Mouse (Mus musculus) hindbrain, embryonic 10.5 days (tissue): ENCODE data around the gene Nrp1. TPM values are rescaled to one million over a fixed set of nuclear protein-coding genes. Genes with fewer than 3 reads are reported as not detected.

Source experiments
- DNase-seq: peaks from one replicate; pipeline ENCODE4 v3.0.0-alpha.2; 2017; ENCODE audit warnings: low spot score
- H3K27ac ChIP-seq: fragments of 300-500 bp; sonication (generic); 2 replicates; pipeline ENCODE4 v1.5.1; 2016; ENCODE audit warnings: mild to moderate bottlenecking, moderate library complexity
- H3K27me3 ChIP-seq: fragments of 300-500 bp; sonication (generic); 2 replicates; pipeline ENCODE4 v1.6.1; 2016; ENCODE audit warnings: mild to moderate bottlenecking; ENCODE audit not compliant: poor library complexity, insufficient read depth, severe bottlenecking
- H3K36me3 ChIP-seq: fragments of 300-500 bp; sonication (generic); 2 replicates; pipeline ENCODE4 v1.6.1; 2016; ENCODE audit warnings: mild to moderate bottlenecking, moderate library complexity
- H3K4me1 ChIP-seq: fragments of 300-500 bp; sonication (generic); replicated peaks from 2 replicates; pipeline ENCODE4 v1.6.1; 2016; ENCODE audit warnings: mild to moderate bottlenecking
- H3K4me3 ChIP-seq: fragments of 300-500 bp; sonication (generic); 2 replicates; pipeline ENCODE4 v1.5.1; 2016; ENCODE audit warnings: mild to moderate bottlenecking, moderate library complexity
- H3K9me3 ChIP-seq: fragments of 300-500 bp; sonication (generic); 2 replicates; pipeline ENCODE4 v1.6.1; 2016; ENCODE audit warnings: mild to moderate bottlenecking, moderate library complexity
- WGBS: fragments of 180-500 bp; shearing (Covaris S2); methylation state at CpG from one replicate; pipeline ENCODE4 v1.1.7; 2016; 5-methylcytosine and 5-hydroxymethylcytosine counted together
- polyA plus RNA-seq: library from polyadenylated mRNA; unstranded; fragments of >200 nt; fragmentation: Nextera tagmentation; extraction: Ambion mirVana; gene quantifications from 2 replicates; pipeline ENCODE4 v1.2.1, GENCODE M21; 2016

Nrp1 gene
- polyA plus RNA-seq, 1 experiment from 2014 or later, result 39.2 TPM

- 81% methylated on average over 4 of the region's 4 CpGs for WGBS
- no peak overlapping the region for H3K4me3 ChIP-seq
- no peak overlapping the region for H3K27ac ChIP-seq
- no peaks in the 10 kb centered on the region for H3K9me3 ChIP-seq
- H3K4me1 ChIP-seq, result peaks cover 32% of the 10 kb centered on the region
- no peaks in the 10 kb centered on the region for H3K27me3 ChIP-seq
- no peak for DNase-seq
- H3K36me3 ChIP-seq, result no peaks in the 10 kb centered on the region
Measured at GRCm38 (mm10) chr8:128413381-128413780, 55.0 kb downstream of the Nrp1 start.

DNA sequence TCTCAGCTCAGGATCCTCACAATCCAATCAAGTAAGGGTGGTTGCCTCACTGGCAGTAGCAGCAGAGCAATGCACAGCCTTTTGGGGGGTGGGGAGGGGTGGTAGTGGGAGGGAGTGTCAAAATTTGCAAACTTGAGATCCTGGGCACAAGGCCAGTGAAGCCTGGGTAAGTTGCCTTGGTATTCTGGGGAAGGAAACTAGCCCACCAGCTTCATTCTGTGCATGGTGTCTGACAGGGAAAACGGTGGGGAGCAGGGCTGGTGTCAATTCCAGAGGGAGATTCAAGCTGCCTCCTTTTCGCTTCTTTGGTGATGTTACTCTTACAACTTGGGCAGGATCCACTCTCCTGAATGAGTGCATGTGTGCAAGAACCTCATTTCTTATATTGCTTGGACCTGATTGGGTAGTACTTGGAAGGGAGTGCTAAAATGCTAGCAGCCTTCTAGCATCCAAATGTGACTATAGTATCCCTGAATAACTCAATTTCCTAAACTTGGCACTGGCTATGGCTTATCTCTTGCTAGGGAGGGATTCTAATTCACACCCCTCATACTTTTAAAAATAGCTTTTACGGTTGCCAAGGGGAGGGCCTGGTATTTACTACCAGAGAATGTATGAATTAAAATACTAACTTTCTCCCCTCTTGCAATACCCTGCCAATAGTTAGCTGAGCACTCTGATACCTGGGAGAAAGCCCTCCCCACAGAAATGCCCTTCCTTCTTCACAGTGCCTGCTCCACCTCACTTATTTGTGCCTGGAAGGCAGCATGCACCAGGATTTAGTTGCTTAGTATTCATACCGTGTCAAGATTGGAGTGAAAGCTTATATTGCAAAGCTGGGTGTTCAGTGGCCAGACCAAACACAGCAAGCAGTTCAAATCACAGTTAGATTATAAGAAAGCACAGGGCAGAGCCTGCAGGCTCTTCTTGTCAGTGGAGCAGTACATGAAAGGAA lies 57.6 kb downstream of the Nrp1 start:
- Histone ChIP-seq H3K4me3 (no peak overlapping the region), H3K4me1 (peaks cover 35% of the 10 kb centered on the region), H3K27ac (peak overlapping the region; percentile 59; the same call in 1 of the 2 replicates), H3K36me3 (no peaks in the 10 kb centered on the region), H3K27me3 (no peaks in the 10 kb centered on the region), H3K9me3 (no peaks in the 10 kb centered on the region)
- DNase-seq, result no peak
- 68% methylated on average over 4 of the region's 4 CpGs for WGBS

- no peak for DNase-seq
- Histone ChIP-seq H3K36me3 (no peaks in the 10 kb centered on the region), H3K27me3 (0 out of 2 replicates have a peak, but pooled peaks cover under 1% of the 10 kb centered on the region), H3K4me3 (no peak overlapping the region), H3K27ac (peak overlapping the region; percentile 59; the same call in 1 of the 2 replicates), H3K4me1 (peaks cover 35% of the 10 kb centered on the region), H3K9me3 (no peaks in the 10 kb centered on the region)
- whole genome bisulfite sequencing, result 69% methylated on average over 2 of the region's 2 CpGs
Measured at GRCm38 (mm10) chr8:128416896-128417295, 58.5 kb downstream of the Nrp1 start.

DNA sequence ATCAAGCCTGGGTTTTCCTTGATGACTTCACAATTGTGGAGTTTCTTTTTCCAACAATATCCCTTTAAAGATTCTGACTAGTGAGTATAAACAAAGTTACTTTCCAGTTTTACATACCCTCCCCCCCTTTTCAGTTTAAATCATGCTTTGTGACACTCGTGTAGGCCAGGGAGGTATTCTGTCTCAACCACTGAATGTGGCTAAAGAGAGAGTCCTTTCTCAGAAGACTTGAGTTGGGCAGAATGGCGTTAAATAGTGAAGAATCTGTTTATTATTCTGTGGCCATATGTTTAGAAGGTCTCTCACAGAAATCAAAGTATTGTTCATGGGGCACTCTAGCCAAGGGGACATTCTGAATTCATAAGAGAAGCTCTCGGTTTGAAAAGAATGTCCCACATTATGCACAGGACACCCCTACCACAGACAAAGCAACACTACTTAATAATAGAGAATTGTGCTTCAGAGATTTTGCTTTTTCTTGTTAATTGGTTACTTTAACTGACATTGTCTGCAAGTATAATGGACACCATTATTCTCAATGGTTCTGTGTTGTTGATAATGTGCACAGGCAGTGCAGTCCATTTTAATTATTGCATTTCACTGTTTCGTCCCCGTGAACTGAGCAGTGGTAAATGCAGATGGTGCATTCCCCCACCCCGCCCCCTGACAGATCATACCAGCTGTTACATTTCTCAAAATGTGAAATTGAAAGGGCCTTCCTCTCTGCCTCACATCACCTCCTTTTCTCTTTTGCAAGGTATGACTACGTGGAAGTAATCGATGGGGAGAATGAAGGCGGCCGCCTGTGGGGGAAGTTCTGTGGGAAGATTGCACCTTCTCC lies 59.8 kb downstream of the Nrp1 start:
- Histone ChIP-seq H3K4me3 (no peak overlapping the region), H3K4me1 (peaks cover 35% of the 10 kb centered on the region), H3K36me3 (no peaks in the 10 kb centered on the region), H3K27ac (0 out of 2 replicates have a peak overlapping the region, but pooled peaks have one; percentile 1), H3K9me3 (no peaks in the 10 kb centered on the region), H3K27me3 (0 out of 2 replicates have a peak, but pooled peaks cover 2% of the 10 kb centered on the region)
- DNase-seq, result no peak
- WGBS, result 63% methylated on average over 10 of the region's 10 CpGs

GRCm38 (mm10) chr8:128419984-128420383 lies 61.6 kb downstream of the Nrp1 start:
- 0 out of 2 replicates have a peak, but pooled peaks cover 2% of the 10 kb centered on the region for H3K27me3 ChIP-seq
- no peaks in the 10 kb centered on the region for H3K36me3 ChIP-seq
- no peak for DNase-seq
- H3K4me3 ChIP-seq, result no peak overlapping the region
- no peaks in the 10 kb centered on the region for H3K9me3 ChIP-seq
- peaks cover 35% of the 10 kb centered on the region for H3K4me1 ChIP-seq
- H3K27ac ChIP-seq, result no peak overlapping the region

GRCm38 (mm10) chr8:128420402-128420801 lies 62.0 kb downstream of the Nrp1 start:
- 93% methylated on average over 1 of the region's 1 CpGs for WGBS
- H3K4me1 ChIP-seq, result peaks cover 33% of the 10 kb centered on the region
- H3K9me3 ChIP-seq, result no peaks in the 10 kb centered on the region
- no peak overlapping the region for H3K27ac ChIP-seq
- no peak for DNase-seq
- H3K4me3 ChIP-seq, result no peak overlapping the region
- H3K36me3 ChIP-seq, result no peaks in the 10 kb centered on the region
- 0 out of 2 replicates have a peak, but pooled peaks cover 2% of the 10 kb centered on the region for H3K27me3 ChIP-seq

GRCm38 (mm10) chr8:128423813-128424212 lies 65.4 kb downstream of the Nrp1 start:
- Histone ChIP-seq H3K27me3 (0 out of 2 replicates have a peak, but pooled peaks cover 2% of the 10 kb centered on the region), H3K9me3 (no peaks in the 10 kb centered on the region), H3K27ac (no peak overlapping the region), H3K4me3 (no peak overlapping the region), H3K4me1 (no peaks in the 10 kb centered on the region), H3K36me3 (no peaks in the 10 kb centered on the region)
- no peak for DNase-seq

- no peaks in the 10 kb centered on the region for H3K9me3 ChIP-seq
- H3K4me1 ChIP-seq, result no peaks in the 10 kb centered on the region
- peak; percentile 35 for DNase-seq
- H3K4me3 ChIP-seq, result no peak overlapping the region
- no peaks in the 10 kb centered on the region for H3K36me3 ChIP-seq
- 71% methylated on average over 7 of the region's 7 CpGs for WGBS
- no peak overlapping the region for H3K27ac ChIP-seq
- H3K27me3 ChIP-seq, result 0 out of 2 replicates have a peak, but pooled peaks cover 2% of the 10 kb centered on the region
Measured at GRCm38 (mm10) chr8:128424626-128425333, 66.4 kb downstream of the Nrp1 start.

DNA sequence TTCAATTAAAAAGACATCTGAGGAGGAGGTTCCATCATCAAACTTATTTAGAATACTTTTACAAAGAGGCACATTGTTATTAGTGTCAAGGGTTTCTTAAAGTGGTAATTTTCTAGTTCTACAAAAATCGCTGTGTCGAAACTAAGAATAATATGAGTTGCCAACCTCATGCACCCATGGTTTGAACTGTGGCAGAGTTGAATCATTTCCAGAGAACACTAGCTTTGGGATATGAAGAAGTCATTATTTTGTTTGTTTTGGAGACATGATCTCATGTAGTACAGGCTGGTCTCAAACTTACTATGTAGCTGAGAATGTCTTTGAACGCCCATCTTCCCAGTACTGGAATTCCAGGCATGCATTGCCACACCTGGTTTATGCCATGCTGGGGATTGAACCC lies 68.7 kb downstream of the Nrp1 start:
- Histone ChIP-seq H3K36me3 (0 out of 2 replicates have a peak, but pooled peaks cover 4% of the 10 kb centered on the region), H3K27ac (no peak overlapping the region), H3K4me3 (no peak overlapping the region), H3K9me3 (no peaks in the 10 kb centered on the region), H3K27me3 (no peaks in the 10 kb centered on the region), H3K4me1 (no peaks in the 10 kb centered on the region)
- 89% methylated on average over 3 of the region's 3 CpGs for WGBS
- DNase-seq, result no peak

DNA sequence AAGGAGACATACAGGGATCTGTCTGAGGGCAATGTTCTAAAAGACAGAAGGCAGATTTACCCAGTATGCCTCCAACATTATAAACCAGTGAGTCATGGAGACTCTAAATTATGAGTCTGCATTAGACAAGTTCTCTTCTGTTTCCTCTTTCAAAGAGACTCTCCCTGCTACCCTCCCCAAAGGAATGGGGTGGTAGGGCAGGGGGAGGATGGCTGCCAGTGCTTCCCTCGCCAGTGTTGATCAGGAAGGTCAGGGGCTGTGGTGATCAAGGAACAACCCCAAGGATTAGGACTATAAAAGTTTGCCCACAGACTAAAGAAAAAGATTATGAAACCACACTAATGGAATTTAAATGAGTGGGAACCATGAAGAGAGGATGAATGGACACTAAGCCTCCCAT lies 70.6 kb downstream of the Nrp1 start:
- Histone ChIP-seq H3K4me1 (no peaks in the 10 kb centered on the region), H3K27ac (no peak overlapping the region), H3K27me3 (no peaks in the 10 kb centered on the region), H3K9me3 (no peaks in the 10 kb centered on the region), H3K4me3 (no peak overlapping the region), H3K36me3 (peaks cover 20% of the 10 kb centered on the region; the same call in 1 of the 2 replicates)
- 65% methylated on average over 1 of the region's 1 CpGs for WGBS
- DNase-seq, result no peak

DNA sequence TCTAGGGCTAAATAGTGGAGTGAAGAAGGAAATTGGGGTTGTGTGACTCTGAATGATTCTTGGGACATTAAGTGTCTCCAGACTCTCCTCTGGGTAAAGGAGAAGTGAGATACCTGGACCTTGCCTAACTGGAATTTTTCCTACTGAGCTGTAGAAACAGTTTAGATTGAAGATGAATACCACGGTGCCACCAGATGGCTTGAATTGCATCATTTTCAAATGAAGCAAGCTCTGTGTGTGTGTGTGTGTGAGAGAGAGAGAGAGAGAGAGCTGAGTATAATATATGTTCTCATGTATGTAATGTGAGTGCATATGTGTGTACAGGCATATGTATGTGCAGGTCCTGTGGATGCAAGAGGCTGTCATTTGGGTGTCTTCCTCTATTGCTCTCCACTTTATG lies 72.7 kb downstream of the Nrp1 start:
- no peak for DNase-seq
- Histone ChIP-seq H3K4me1 (no peaks in the 10 kb centered on the region), H3K27ac (no peak overlapping the region), H3K4me3 (no peak overlapping the region), H3K9me3 (no peaks in the 10 kb centered on the region), H3K27me3 (no peaks in the 10 kb centered on the region), H3K36me3 (peaks cover 38% of the 10 kb centered on the region)
- 89% methylated on average over 1 of the region's 1 CpGs for WGBS

DNA sequence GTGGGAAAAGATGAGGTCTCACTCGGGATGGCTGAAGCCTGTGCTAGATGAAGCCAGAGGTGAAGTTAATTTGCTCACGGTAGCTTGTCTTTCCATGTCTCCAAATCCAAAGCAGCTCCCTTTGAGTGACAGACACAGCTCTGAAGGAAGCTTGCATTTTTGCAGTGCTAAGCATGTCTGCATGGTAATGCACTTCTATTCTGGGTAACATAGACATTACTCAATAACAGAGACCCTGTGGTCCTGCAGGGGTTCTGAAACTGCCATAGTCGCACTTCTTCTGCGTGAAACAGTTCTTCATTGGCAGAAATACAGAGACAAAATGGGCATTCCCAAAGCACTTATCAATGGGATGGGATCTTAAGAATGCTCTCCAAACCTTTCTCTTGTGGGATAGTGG lies 77.3 kb downstream of the Nrp1 start:
- Histone ChIP-seq H3K27ac (no peak overlapping the region), H3K9me3 (no peaks in the 10 kb centered on the region), H3K36me3 (peaks cover 38% of the 10 kb centered on the region), H3K4me1 (no peaks in the 10 kb centered on the region), H3K4me3 (no peak overlapping the region), H3K27me3 (no peaks in the 10 kb centered on the region)
- WGBS, result 84% methylated on average over 4 of the region's 4 CpGs
- DNase-seq, result no peak
